Mouse (Mus musculus): ENCODE results near the gene Il20ra. TPM values are rescaled to one million over a fixed set of nuclear protein-coding genes. Genes with fewer than 3 reads are reported as not detected.

The Il20ra gene
- polyA plus RNA-seq (2014; fragmentation: Nextera tagmentation; extraction: Ambion mirVana) = 0.14 and 0.22 TPM in 2 replicates

- peak; percentile 64; the same call in 1 of the 2 replicates for ATAC-seq (ENCODE audit: low FRiP score)
- no peaks in the 10 kb centered on the region for H3K36me3 ChIP-seq (ENCODE audit: control insufficient read depth, insufficient read depth, low read length)
- peaks cover 5% of the 10 kb centered on the region; the same call in 1 of the 2 replicates for H3K27me3 ChIP-seq (ENCODE audit: control insufficient read depth, insufficient read depth, low read length)
- H3K27ac ChIP-seq (ENCODE audit: low read depth, low read length) = no peak within 1 kb of the TSS
- H3K4me3 ChIP-seq (ENCODE audit: low read depth, low read length) = peak within 1 kb of the TSS; percentile 44
- peaks cover 3% of the 10 kb centered on the region; the same call in 1 of the 2 replicates for H3K4me1 ChIP-seq (ENCODE audit: control insufficient read depth, insufficient read depth, low read length)
- peak within 1 kb of the TSS; percentile 86 for H3K4me2 ChIP-seq
- DNase-seq (ENCODE audit: low spot score, missing footprints) = peak; percentile 91
- WGBS = 2% methylated on average over 29 of the region's 29 CpGs
- H3K9me3 ChIP-seq (ENCODE audit: control insufficient read depth, low read length) = no peaks in the 10 kb centered on the region
- peak within 1 kb of the TSS; percentile 49 for H3K9ac ChIP-seq (ENCODE audit: low read length)
Measured at GRCm38 (mm10) chr10:19712421-19712836, at the start of gene Il20ra. Il20ra (plus strand) TSS chr10:19712570.

- no peak overlapping the region for H3K27ac ChIP-seq (ENCODE audit: low read depth, low read length)
- no peak for DNase-seq (ENCODE audit: low spot score, missing footprints)
- no peak overlapping the region for H3K4me3 ChIP-seq (ENCODE audit: low read depth, low read length)
- 91% methylated on average over 5 of the region's 5 CpGs for WGBS
- H3K36me3 ChIP-seq (ENCODE audit: control insufficient read depth, insufficient read depth, low read length) = no peaks in the 10 kb centered on the region
- no peak overlapping the region for H3K4me2 ChIP-seq
- no peak for ATAC-seq (ENCODE audit: low FRiP score)
- H3K9me3 ChIP-seq (ENCODE audit: control insufficient read depth, low read length) = no peaks in the 10 kb centered on the region
- H3K27me3 ChIP-seq (ENCODE audit: control insufficient read depth, insufficient read depth, low read length) = no peaks in the 10 kb centered on the region
- no peaks in the 10 kb centered on the region for H3K4me1 ChIP-seq (ENCODE audit: control insufficient read depth, insufficient read depth, low read length)
- H3K9ac ChIP-seq (ENCODE audit: low read length) = no peak overlapping the region
Measured at GRCm38 (mm10) chr10:19668973-19669372, 43.4 kb upstream of the Il20ra start.

- no peaks in the 10 kb centered on the region for H3K4me1 ChIP-seq (ENCODE audit: control insufficient read depth, insufficient read depth, low read length)
- DNase-seq (ENCODE audit: low spot score, missing footprints) = no peak
- H3K27me3 ChIP-seq (ENCODE audit: control insufficient read depth, insufficient read depth, low read length) = no peaks in the 10 kb centered on the region
- H3K36me3 ChIP-seq (ENCODE audit: control insufficient read depth, insufficient read depth, low read length) = no peaks in the 10 kb centered on the region
- H3K27ac ChIP-seq (ENCODE audit: low read depth, low read length) = no peak overlapping the region
- H3K4me3 ChIP-seq (ENCODE audit: low read depth, low read length) = no peak overlapping the region
- no peaks in the 10 kb centered on the region for H3K9me3 ChIP-seq (ENCODE audit: control insufficient read depth, low read length)
- no peak overlapping the region for H3K4me2 ChIP-seq
- no peak overlapping the region for H3K9ac ChIP-seq (ENCODE audit: low read length)
- ATAC-seq (ENCODE audit: low FRiP score) = no peak
Measured at GRCm38 (mm10) chr10:19672015-19672414, 40.4 kb upstream of the Il20ra start.

GRCm38 (mm10) chr10:19673146-19673545 lies 39.2 kb upstream of the Il20ra start:
- H3K4me1 ChIP-seq (ENCODE audit: control insufficient read depth, insufficient read depth, low read length) = no peaks in the 10 kb centered on the region
- no peak overlapping the region for H3K27ac ChIP-seq (ENCODE audit: low read depth, low read length)
- WGBS = 94% methylated on average over 1 of the region's 1 CpGs
- no peaks in the 10 kb centered on the region for H3K27me3 ChIP-seq (ENCODE audit: control insufficient read depth, insufficient read depth, low read length)
- ATAC-seq (ENCODE audit: low FRiP score) (no peak), DNase-seq (ENCODE audit: low spot score, missing footprints) (no peak)
- H3K4me3 ChIP-seq (ENCODE audit: low read depth, low read length) = no peak overlapping the region
- no peak overlapping the region for H3K9ac ChIP-seq (ENCODE audit: low read length)
- H3K9me3 ChIP-seq (ENCODE audit: control insufficient read depth, low read length) = no peaks in the 10 kb centered on the region
- H3K4me2 ChIP-seq = no peak overlapping the region
- H3K36me3 ChIP-seq (ENCODE audit: control insufficient read depth, insufficient read depth, low read length) = no peaks in the 10 kb centered on the region

GRCm38 (mm10) chr10:19687686-19688085 lies 24.7 kb upstream of the Il20ra start:
- WGBS = 65% methylated on average over 3 of the region's 3 CpGs

GRCm38 (mm10) chr10:19691287-19691686 lies 21.1 kb upstream of the Il20ra start:
- WGBS = 67% methylated on average over 3 of the region's 3 CpGs
- Histone ChIP-seq H3K36me3 (ENCODE audit: control insufficient read depth, insufficient read depth, low read length) (no peaks in the 10 kb centered on the region), H3K4me3 (ENCODE audit: low read depth, low read length) (no peak overlapping the region), H3K27ac (ENCODE audit: low read depth, low read length) (no peak overlapping the region), H3K4me1 (ENCODE audit: control insufficient read depth, insufficient read depth, low read length) (no peaks in the 10 kb centered on the region), H3K9me3 (ENCODE audit: control insufficient read depth, low read length) (no peaks in the 10 kb centered on the region), H3K27me3 (ENCODE audit: control insufficient read depth, insufficient read depth, low read length) (no peaks in the 10 kb centered on the region), H3K9ac (ENCODE audit: low read length) (no peak overlapping the region), H3K4me2 (no peak overlapping the region)
- ATAC-seq (ENCODE audit: low FRiP score) = no peak
- DNase-seq (ENCODE audit: low spot score, missing footprints) = no peak

More at GRCm38 (mm10) chr10:19687686-19688085, 24.7 kb upstream of the Il20ra start:
- H3K9me3 ChIP-seq (ENCODE audit: control insufficient read depth, low read length) = peaks cover 3% of the 10 kb centered on the region; the same call in 1 of the 2 replicates
- H3K27ac ChIP-seq (ENCODE audit: low read depth, low read length) = no peak overlapping the region
- no peak overlapping the region for H3K4me3 ChIP-seq (ENCODE audit: low read depth, low read length)
- no peaks in the 10 kb centered on the region for H3K4me1 ChIP-seq (ENCODE audit: control insufficient read depth, insufficient read depth, low read length)
- DNase-seq (ENCODE audit: low spot score, missing footprints) (no peak), ATAC-seq (ENCODE audit: low FRiP score) (no peak)
- no peaks in the 10 kb centered on the region for H3K36me3 ChIP-seq (ENCODE audit: control insufficient read depth, insufficient read depth, low read length)
- H3K9ac ChIP-seq (ENCODE audit: low read length) = no peak overlapping the region
- no peak overlapping the region for H3K4me2 ChIP-seq
- no peaks in the 10 kb centered on the region for H3K27me3 ChIP-seq (ENCODE audit: control insufficient read depth, insufficient read depth, low read length)

GRCm38 (mm10) chr10:19691771-19692170 lies 20.6 kb upstream of the Il20ra start:
- Histone ChIP-seq H3K9me3 (ENCODE audit: control insufficient read depth, low read length) (no peaks in the 10 kb centered on the region), H3K4me2 (no peak overlapping the region), H3K9ac (ENCODE audit: low read length) (no peak overlapping the region), H3K36me3 (ENCODE audit: control insufficient read depth, insufficient read depth, low read length) (no peaks in the 10 kb centered on the region), H3K27me3 (ENCODE audit: control insufficient read depth, insufficient read depth, low read length) (no peaks in the 10 kb centered on the region), H3K27ac (ENCODE audit: low read depth, low read length) (no peak overlapping the region), H3K4me3 (ENCODE audit: low read depth, low read length) (no peak overlapping the region), H3K4me1 (ENCODE audit: control insufficient read depth, insufficient read depth, low read length) (no peaks in the 10 kb centered on the region)
- ATAC-seq (ENCODE audit: low FRiP score) = no peak
- WGBS = 83% methylated on average over 13 of the region's 13 CpGs
- no peak for DNase-seq (ENCODE audit: low spot score, missing footprints)

GRCm38 (mm10) chr10:19692332-19692731 lies 20.0 kb upstream of the Il20ra start:
- WGBS = 91% methylated on average over 7 of the region's 7 CpGs
- DNase-seq (ENCODE audit: low spot score, missing footprints) = no peak
- Histone ChIP-seq H3K27ac (ENCODE audit: low read depth, low read length) (no peak overlapping the region), H3K27me3 (ENCODE audit: control insufficient read depth, insufficient read depth, low read length) (no peaks in the 10 kb centered on the region), H3K4me1 (ENCODE audit: control insufficient read depth, insufficient read depth, low read length) (no peaks in the 10 kb centered on the region), H3K36me3 (ENCODE audit: control insufficient read depth, insufficient read depth, low read length) (no peaks in the 10 kb centered on the region), H3K9me3 (ENCODE audit: control insufficient read depth, low read length) (no peaks in the 10 kb centered on the region), H3K9ac (ENCODE audit: low read length) (no peak overlapping the region), H3K4me3 (ENCODE audit: low read depth, low read length) (no peak overlapping the region), H3K4me2 (no peak overlapping the region)
- no peak for ATAC-seq (ENCODE audit: low FRiP score)

GRCm38 (mm10) chr10:19692988-19693387 lies 19.4 kb upstream of the Il20ra start:
- no peaks in the 10 kb centered on the region for H3K9me3 ChIP-seq (ENCODE audit: control insufficient read depth, low read length)
- 64% methylated on average over 8 of the region's 8 CpGs for WGBS
- DNase-seq (ENCODE audit: low spot score, missing footprints) = no peak
- H3K36me3 ChIP-seq (ENCODE audit: control insufficient read depth, insufficient read depth, low read length) = no peaks in the 10 kb centered on the region
- H3K4me1 ChIP-seq (ENCODE audit: control insufficient read depth, insufficient read depth, low read length) = no peaks in the 10 kb centered on the region
- no peaks in the 10 kb centered on the region for H3K27me3 ChIP-seq (ENCODE audit: control insufficient read depth, insufficient read depth, low read length)
- H3K4me3 ChIP-seq (ENCODE audit: low read depth, low read length) = no peak overlapping the region
- 0 out of 2 replicates have a peak, but pooled peaks have one; percentile 46 for ATAC-seq (ENCODE audit: low FRiP score)
- no peak overlapping the region for H3K4me2 ChIP-seq
- no peak overlapping the region for H3K9ac ChIP-seq (ENCODE audit: low read length)
- H3K27ac ChIP-seq (ENCODE audit: low read depth, low read length) = no peak overlapping the region
